Mouse (Mus musculus) embryonic facial prominence, embryonic 11.5 days (tissue): ENCODE measurements around the gene Arl2bp. TPM values are rescaled to one million over a fixed set of nuclear protein-coding genes. Genes with fewer than 3 reads are reported as not detected.

ENCODE experiments used
- ATAC-seq: fragments of 200-750 bp; cut with Nextera tagmentation; replicated peaks from 2 replicates; pipeline ENCODE4 v1.8.0; 2017; ENCODE audit warnings: low read depth; ENCODE audit not compliant: insufficient number of reproducible peaks, low FRiP score, low TSS enrichment
- DNase-seq: peaks from one replicate; pipeline ENCODE4 v3.0.0-alpha.2; 2015; ENCODE audit warnings: low spot score
- H3K27ac ChIP-seq: fragments of 300-500 bp; sonication (generic); replicated peaks from 2 replicates; pipeline ENCODE4 v1.5.1; 2014; ENCODE audit warnings: mild to moderate bottlenecking, low read depth, low read length, control low read depth
- H3K27me3 ChIP-seq: fragments of 300-500 bp; sonication (generic); 2 replicates; pipeline ENCODE4 v1.6.1; 2014; ENCODE audit warnings: mild to moderate bottlenecking, low read length, moderate library complexity, mixed read lengths; ENCODE audit not compliant: control insufficient read depth, insufficient read depth
- H3K36me3 ChIP-seq: fragments of 300-500 bp; sonication (generic); replicated peaks from 2 replicates; pipeline ENCODE4 v1.6.1; 2014; ENCODE audit warnings: low read depth, mild to moderate bottlenecking, low read length, moderate library complexity, mixed read lengths; ENCODE audit not compliant: control insufficient read depth, insufficient read depth
- H3K4me1 ChIP-seq: fragments of 300-500 bp; sonication (generic); 2 replicates; pipeline ENCODE4 v1.6.1; 2014; ENCODE audit warnings: low read length, mixed read lengths; ENCODE audit not compliant: control insufficient read depth, insufficient read depth
- H3K4me2 ChIP-seq: fragments of 300-500 bp; sonication (generic); 2 replicates; pipeline ENCODE4 v1.6.1; 2014; ENCODE audit warnings: low read depth, mild to moderate bottlenecking, control low read depth, low read length, moderate library complexity
- H3K4me3 ChIP-seq: fragments of 300-500 bp; sonication (generic); 2 replicates; pipeline ENCODE4 v1.5.1; 2014; ENCODE audit warnings: low read depth, low read length, control low read depth
- H3K9ac ChIP-seq: fragments of 300-500 bp; sonication (generic); replicated peaks from 2 replicates; pipeline ENCODE4 v1.6.1; 2014; ENCODE audit warnings: mild to moderate bottlenecking, control low read depth, low read length
- H3K9me3 ChIP-seq: fragments of 300-500 bp; sonication (generic); replicated peaks from 2 replicates; pipeline ENCODE4 v1.6.1; 2016; ENCODE audit warnings: mild to moderate bottlenecking, low read length, inconsistent platforms, mixed read lengths; ENCODE audit not compliant: control insufficient read depth
- WGBS: fragments of 180-500 bp; shearing (Covaris S2); extraction: QIAGEN DNeasy Blood & Tissue Kit; methylation state at CpG from one replicate; pipeline ENCODE4 v1.1.7; 2014; 5-methylcytosine and 5-hydroxymethylcytosine counted together
- polyA plus RNA-seq: library from polyadenylated mRNA; unstranded; fragments of >200 nt; fragmentation: Nextera tagmentation; extraction: Ambion mirVana; gene quantifications from 2 replicates; pipeline ENCODE4 v1.2.1, GENCODE M21; 2014

Arl2bp gene
- polyA plus RNA-seq, 1 experiment from 2014 or later = 71.8 TPM

DNA sequence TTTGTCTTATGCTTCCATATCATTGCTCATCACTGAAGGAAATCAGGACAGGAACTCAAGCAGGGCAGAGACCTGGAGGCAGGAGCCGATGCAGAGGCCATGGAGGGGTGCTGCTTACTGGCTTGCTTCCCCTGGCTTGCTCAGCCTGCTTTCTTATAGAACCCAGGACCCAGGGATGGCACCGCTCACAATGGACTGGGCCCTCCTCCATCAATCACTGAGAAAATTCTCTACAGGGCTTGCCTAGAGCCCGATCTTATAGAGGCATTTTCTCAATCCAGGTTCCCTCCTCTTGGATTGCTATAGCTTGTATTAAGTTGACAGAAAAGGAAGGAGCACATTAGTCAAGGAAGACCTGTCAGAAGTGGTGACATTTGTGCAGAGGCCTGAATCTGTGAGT lies 30.2 kb downstream of the Arl2bp start:
- Histone ChIP-seq H3K9ac (no peak overlapping the region), H3K4me2 (no peak overlapping the region), H3K27ac (no peak overlapping the region), H3K9me3 (no peaks in the 10 kb centered on the region), H3K27me3 (peaks cover 29% of the 10 kb centered on the region), H3K4me3 (no peak overlapping the region), H3K36me3 (no peaks in the 10 kb centered on the region), H3K4me1 (peaks cover 10% of the 10 kb centered on the region; the same call in 1 of the 2 replicates)
- 52% methylated on average over 3 of the region's 3 CpGs for whole genome bisulfite sequencing
- no peak for DNase-seq
- ATAC-seq = no peak

DNA sequence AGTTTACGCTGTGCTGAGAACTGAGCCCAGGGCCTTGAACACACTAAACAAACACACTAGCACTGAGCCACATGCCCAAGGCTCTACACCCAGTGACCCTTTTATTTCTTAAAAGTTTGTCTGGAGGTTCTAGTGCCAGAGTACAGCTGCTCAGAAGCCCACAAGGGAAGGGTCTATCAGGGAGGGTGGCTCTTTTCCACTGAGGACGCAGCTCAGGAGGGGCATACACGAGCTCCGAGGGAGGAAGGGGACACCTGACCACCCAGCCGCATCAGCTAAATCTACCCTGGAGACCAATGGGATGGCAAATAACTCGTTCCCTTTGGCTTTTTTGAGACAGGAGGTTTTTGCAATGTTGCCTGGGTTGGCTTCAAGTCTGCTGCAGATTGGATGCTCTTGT lies 31.6 kb downstream of the Arl2bp start:
- no peaks in the 10 kb centered on the region for H3K36me3 ChIP-seq
- H3K27me3 ChIP-seq = peaks cover 29% of the 10 kb centered on the region
- no peak overlapping the region for H3K9ac ChIP-seq
- 80% methylated on average over 6 of the region's 6 CpGs for WGBS
- H3K4me1 ChIP-seq = peaks cover 10% of the 10 kb centered on the region; the same call in 1 of the 2 replicates
- DNase-seq = no peak
- ATAC-seq = no peak
- H3K27ac ChIP-seq = no peak overlapping the region
- no peak overlapping the region for H3K4me3 ChIP-seq
- H3K9me3 ChIP-seq = no peaks in the 10 kb centered on the region
- no peak overlapping the region for H3K4me2 ChIP-seq

- H3K27me3 ChIP-seq = peaks cover 28% of the 10 kb centered on the region
- WGBS = 71% methylated on average over 16 of the region's 16 CpGs
- H3K9me3 ChIP-seq = no peaks in the 10 kb centered on the region
- H3K4me3 ChIP-seq = no peak overlapping the region
- H3K4me1 ChIP-seq = peaks cover 10% of the 10 kb centered on the region; the same call in 1 of the 2 replicates
- H3K9ac ChIP-seq = no peak overlapping the region
- H3K36me3 ChIP-seq = no peaks in the 10 kb centered on the region
- no peak overlapping the region for H3K4me2 ChIP-seq
- no peak overlapping the region for H3K27ac ChIP-seq
- ATAC-seq (no peak), DNase-seq (no peak)
These were observed 33.0 kb downstream of the Arl2bp start for GRCm38 (mm10) chr8:94699366-94699765.

- WGBS = 85% methylated on average over 4 of the region's 4 CpGs
- H3K9ac ChIP-seq = no peak overlapping the region
- no peak overlapping the region for H3K4me3 ChIP-seq
- DNase-seq (no peak), ATAC-seq (no peak)
- no peak overlapping the region for H3K27ac ChIP-seq
- H3K4me2 ChIP-seq = no peak overlapping the region
- H3K9me3 ChIP-seq = no peaks in the 10 kb centered on the region
- H3K4me1 ChIP-seq = peaks cover 5% of the 10 kb centered on the region; the same call in 1 of the 2 replicates
- H3K27me3 ChIP-seq = peaks cover 17% of the 10 kb centered on the region
- H3K36me3 ChIP-seq = no peaks in the 10 kb centered on the region
These were observed 34.1 kb downstream of the Arl2bp start for GRCm38 (mm10) chr8:94700421-94700935.

DNA sequence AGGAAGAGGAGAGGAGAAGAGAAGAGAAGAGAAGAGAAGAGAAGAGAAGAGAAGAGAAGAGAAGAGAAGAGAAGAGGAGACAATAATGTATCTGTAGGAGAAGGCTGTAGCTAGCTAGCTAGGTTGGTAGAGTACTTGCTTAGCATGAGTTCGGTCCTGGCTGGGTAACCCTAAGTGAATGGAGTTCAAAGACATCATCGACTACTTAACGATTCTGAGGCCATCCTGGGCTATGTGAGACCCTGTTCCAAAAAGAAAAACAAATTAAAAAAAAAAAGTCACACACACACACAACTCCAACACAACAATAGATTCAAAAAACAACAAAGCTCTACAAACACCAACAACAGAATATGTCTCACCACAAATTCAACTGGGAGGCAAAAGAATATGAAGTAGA lies 35.8 kb downstream of the Arl2bp start:
- no peak overlapping the region for H3K9ac ChIP-seq
- 76% methylated on average over 3 of the region's 3 CpGs for WGBS
- no peaks in the 10 kb centered on the region for H3K36me3 ChIP-seq
- DNase-seq (no peak), ATAC-seq (no peak)
- H3K4me3 ChIP-seq = no peak overlapping the region
- H3K27me3 ChIP-seq = peaks cover 3% of the 10 kb centered on the region
- no peaks in the 10 kb centered on the region for H3K9me3 ChIP-seq
- no peak overlapping the region for H3K27ac ChIP-seq
- no peaks in the 10 kb centered on the region for H3K4me1 ChIP-seq
- no peak overlapping the region for H3K4me2 ChIP-seq

- WGBS = under 1% methylated on average over 35 of the region's 35 CpGs
- ATAC-seq (peak; percentile 91), DNase-seq (peak; percentile 90)
- no peaks in the 10 kb centered on the region for H3K4me1 ChIP-seq
- H3K4me3 ChIP-seq = peak overlapping the region; percentile 41
- peak overlapping the region; percentile 51 for H3K4me2 ChIP-seq
- H3K27ac ChIP-seq = no peak overlapping the region
- H3K9me3 ChIP-seq = no peaks in the 10 kb centered on the region
- no peaks in the 10 kb centered on the region for H3K36me3 ChIP-seq
- H3K9ac ChIP-seq = no peak overlapping the region
- H3K27me3 ChIP-seq = no peaks in the 10 kb centered on the region
These were observed 36.7 kb downstream of the Arl2bp start for GRCm38 (mm10) chr8:94702844-94703813.

- Histone ChIP-seq H3K27ac (no peak overlapping the region), H3K9ac (peak overlapping the region; percentile 59), H3K4me3 (peak overlapping the region; percentile 50), H3K36me3 (no peaks in the 10 kb centered on the region), H3K4me2 (peak overlapping the region; percentile 66), H3K9me3 (no peaks in the 10 kb centered on the region), H3K4me1 (no peaks in the 10 kb centered on the region), H3K27me3 (no peaks in the 10 kb centered on the region)
- under 1% methylated on average over 35 of the region's 35 CpGs for WGBS
- peak; percentile 99 for DNase-seq
- ATAC-seq = peak; percentile 87
These were observed 37.7 kb downstream of the Arl2bp start for GRCm38 (mm10) chr8:94703972-94704668.

- no peaks in the 10 kb centered on the region for H3K36me3 ChIP-seq
- no peaks in the 10 kb centered on the region for H3K4me1 ChIP-seq
- WGBS = 19% methylated on average over 9 of the region's 9 CpGs
- H3K27me3 ChIP-seq = no peaks in the 10 kb centered on the region
- no peaks in the 10 kb centered on the region for H3K9me3 ChIP-seq
- DNase-seq (no peak), ATAC-seq (no peak)
- H3K27ac ChIP-seq = no peak overlapping the region
- H3K9ac ChIP-seq = peak overlapping the region; percentile 59
- H3K4me3 ChIP-seq = peak overlapping the region; percentile 50
- H3K4me2 ChIP-seq = peak overlapping the region; percentile 66
These were observed 38.2 kb downstream of the Arl2bp start for GRCm38 (mm10) chr8:94704669-94704984.
